In genomic region chr15:80417066-80417465, GRCm38 (mm10) we compare ENCODE assay signal across 24 mouse cellular contexts.
DNase-seq lines count a peak whose midpoint lies in the region; ATAC-seq and TF ChIP-seq lines count a peak whose summit lies in the region.
"Had no signal": no experiment of that assay in that cellular context is flagged by ENCODE, and none has a peak within 500 bp of the region (broad histone marks: within the 10 kb centered on the region; RNA-seq: fewer than 3 reads in every experiment).

No protein-coding gene starts in this region.

- 0 out of 2 replicates have a peak, but pooled peaks cover 10% of the 10 kb centered on the region for H3K4me1 ChIP-seq in kidney, postnatal 0 days (replicated peaks; ENCODE audit: insufficient read depth, low read length)
- peaks cover 3% of the 10 kb centered on the region; the same call in 1 of the 2 replicates for H3K4me1 ChIP-seq in midbrain, embryonic 15.5 days
- H3K4me1 ChIP-seq: embryonic facial prominence, embryonic 15.5 days; forebrain, embryonic 10.5 days; intestine, embryonic 15.5 days had no signal

- 42% methylated on average over 9 of the region's 9 CpGs for WGBS in kidney, postnatal 0 days
- WGBS in midbrain, embryonic 15.5 days: 54% methylated on average over 8 of the region's 9 CpGs

- TF ChIP-seq CTCF in kidney, postnatal 0 days (IDR thresholded peaks at IDR 0.05; ENCODE audit: low read depth): no peak

- no peaks in the 10 kb centered on the region for H3K36me3 ChIP-seq in kidney, postnatal 0 days (ENCODE audit: insufficient read depth, low read length)
- H3K36me3 ChIP-seq in midbrain, embryonic 15.5 days (replicated peaks): no peaks in the 10 kb centered on the region
- H3K36me3 ChIP-seq: embryonic facial prominence, embryonic 15.5 days; forebrain, embryonic 10.5 days; G1E; heart, embryonic 12.5 days; hindbrain, embryonic 10.5 days; intestine, embryonic 15.5 days had no signal

- H3K27ac ChIP-seq in kidney, postnatal 0 days: no peak overlapping the region
- H3K27ac ChIP-seq in midbrain, embryonic 15.5 days: no peak overlapping the region
- H3K27ac ChIP-seq: embryonic facial prominence, embryonic 15.5 days; forebrain, embryonic 10.5 days; hindbrain, embryonic 10.5 days; hindbrain, embryonic 14.5 days; intestine, embryonic 15.5 days had no signal

- H3K4me2 ChIP-seq in kidney, postnatal 0 days (ENCODE audit: low read length): no peak overlapping the region
- H3K4me2 ChIP-seq in midbrain, embryonic 15.5 days: no peak overlapping the region
- H3K4me2 ChIP-seq: embryonic facial prominence, embryonic 15.5 days; heart, embryonic 12.5 days; hindbrain, embryonic 14.5 days; intestine, embryonic 15.5 days had no signal

- H3K9ac ChIP-seq in kidney, postnatal 0 days (ENCODE audit: low read depth, low read length): no peak overlapping the region
- no peak overlapping the region for H3K9ac ChIP-seq in midbrain, embryonic 15.5 days
- H3K9ac ChIP-seq: embryonic facial prominence, embryonic 15.5 days; heart, embryonic 12.5 days; hindbrain, embryonic 14.5 days; intestine, embryonic 15.5 days had no signal

- H3K9me3 ChIP-seq in kidney, postnatal 0 days (replicated peaks; ENCODE audit: low read length): no peaks in the 10 kb centered on the region
- H3K9me3 ChIP-seq in midbrain, embryonic 15.5 days: no peaks in the 10 kb centered on the region
- H3K9me3 ChIP-seq: embryonic facial prominence, embryonic 15.5 days; forebrain, embryonic 10.5 days; G1E; heart, embryonic 12.5 days; hindbrain, embryonic 10.5 days; intestine, embryonic 15.5 days had no signal

- no peaks in the 10 kb centered on the region for H3K27me3 ChIP-seq in kidney, postnatal 0 days (ENCODE audit: insufficient read depth, low read length)
- H3K27me3 ChIP-seq in midbrain, embryonic 15.5 days (replicated peaks): no peaks in the 10 kb centered on the region
- H3K27me3 ChIP-seq: embryonic facial prominence, embryonic 15.5 days; intestine, embryonic 15.5 days had no signal

- peak; percentile 13 for DNase-seq in gastrocnemius, adult 18-20 months (ENCODE audit: low spot score)
- no peak for DNase-seq in gastrocnemius, postnatal 4 days (ENCODE audit: low spot score in 2 of 2)
- peak; percentile 25 for DNase-seq in kidney, postnatal 0 days (ENCODE audit: low spot score)
- no peak for DNase-seq in kidney, adult 18-20 months
- DNase-seq in MN1 (ENCODE audit: low spot score): peak; percentile 49
- DNase-seq in adrenal gland, postnatal 10 days: peak; percentile 59
- DNase-seq in retina, postnatal 1 day: no peak
- DNase-seq: B cell, adult 2 months; cerebellum, adult 2 months; cerebellum, postnatal 10 days; embryo, embryonic 11 days; gastrocnemius, postnatal 10 days; heart, adult 18-20 months had no signal

- no peak for ATAC-seq in kidney, postnatal 0 days (replicated peaks; ENCODE audit: low FRiP score, low read depth)
- no peak for ATAC-seq in midbrain, embryonic 15.5 days (replicated peaks)
- ATAC-seq: CD4-positive, CD25-positive, alpha-beta regulatory T cell, adult 4 months; forebrain, embryonic 14.5 days; intestine, embryonic 15.5 days had no signal

- H3K4me3 ChIP-seq in kidney, postnatal 0 days (replicated peaks; ENCODE audit: low read depth, low read length): no peak overlapping the region
- no peak overlapping the region for H3K4me3 ChIP-seq in midbrain, embryonic 15.5 days
- H3K4me3 ChIP-seq: embryonic facial prominence, embryonic 15.5 days; erythroblast, embryonic 14.5 days; forebrain, embryonic 10.5 days; heart, embryonic 12.5 days; hindbrain, embryonic 10.5 days; intestine, embryonic 15.5 days had no signal

Comparison
In these comparisons a context has a peak if more than half of its experiments do, and no peak if none do; other contexts are left out.
1. DNase-seq: peak in gastrocnemius, adult 18-20 months (single experiment), kidney, postnatal 0 days (single experiment), MN1 (single experiment) and adrenal gland, postnatal 10 days (single experiment); none in gastrocnemius, postnatal 4 days (0 of 2), kidney, adult 18-20 months (single experiment) and retina, postnatal 1 day (single experiment).